Mouse (Mus musculus): ENCODE data around the gene Dedd2.

GRCm38 (mm10) chr7:25195148-25195547 is 25.3 kb downstream of the Dedd2 start:
- TF ChIP-seq POLR2A (IDR thresholded peaks at IDR 0.05; ENCODE audit: insufficient read depth, low read depth, low read length) (no peak), CTCF (IDR thresholded peaks at IDR 0.05; ENCODE audit: insufficient read depth, low read depth, low read length) (no peak)

All from olfactory bulb, adult 2 months (tissue).